Mouse (Mus musculus) gastrocnemius, adult 8-10 months (tissue): ENCODE results near the gene Susd3. TPM values are rescaled to one million over a fixed set of nuclear protein-coding genes. Genes with fewer than 3 reads are reported as not detected.
A peak's percentile ranks its signal among the peaks of the same experiment; 100 is the strongest.

ENCODE experiments used
- DNase-seq, 2 experiments: peaks; one replicate each; pipeline ENCODE4 v3.0.0; 2022; ENCODE audit warnings: low spot score in 2 of 2
- total RNA-seq, 4 experiments: library from RNA; stranded (reverse); gene quantifications; 2 replicates each; pipeline ENCODE4 v1.2.4; 2022

Susd3 gene
- total RNA-seq, 4 experiments from 2014 or later: 0.94 TPM; not detected in 3

GRCm38 (mm10) chr13:49246626-49247025 lies 1.9 kb downstream of the Susd3 start:
- DNase-seq: no peak

- no peak for DNase-seq
Measured at GRCm38 (mm10) chr13:49246011-49246410, 2.5 kb downstream of the Susd3 start.

GRCm38 (mm10) chr13:49245251-49245650 lies 3.3 kb downstream of the Susd3 start:
- no peak for DNase-seq

- DNase-seq: no peak
Measured at GRCm38 (mm10) chr13:49243492-49243891, 5.0 kb downstream of the Susd3 start.

GRCm38 (mm10) chr13:49242321-49243065 lies 6.0 kb downstream of the Susd3 start:
- no peak for DNase-seq

- no peak for DNase-seq
Measured at GRCm38 (mm10) chr13:49238737-49239136, 9.8 kb downstream of the Susd3 start.

GRCm38 (mm10) chr13:49237617-49238016 lies 10.9 kb downstream of the Susd3 start:
- no peak for DNase-seq

GRCm38 (mm10) chr13:49234711-49235110 lies 13.8 kb downstream of the Susd3 start:
- no peak for DNase-seq

- no peak for DNase-seq
Measured at GRCm38 (mm10) chr13:49233792-49234572, 14.5 kb downstream of the Susd3 start.

GRCm38 (mm10) chr13:49225633-49226032 lies 22.9 kb downstream of the Susd3 start:
- no peak for DNase-seq

- no peak for DNase-seq
Measured at GRCm38 (mm10) chr13:49225159-49225558, 23.3 kb downstream of the Susd3 start.

GRCm38 (mm10) chr13:49224729-49225128 lies 23.8 kb downstream of the Susd3 start:
- DNase-seq: no peak

- DNase-seq: peak in 1 of 2 experiments; percentile 42
Measured at GRCm38 (mm10) chr13:49224314-49224713, 24.2 kb downstream of the Susd3 start.

GRCm38 (mm10) chr13:49220912-49221311 lies 27.6 kb downstream of the Susd3 start:
- DNase-seq: no peak

GRCm38 (mm10) chr13:49219367-49219766 lies 29.1 kb downstream of the Susd3 start:
- no peak for DNase-seq

GRCm38 (mm10) chr13:49218651-49219050 lies 29.9 kb downstream of the Susd3 start:
- no peak for DNase-seq

- DNase-seq: no peak
Measured at GRCm38 (mm10) chr13:49216808-49217561, 31.5 kb downstream of the Susd3 start.

GRCm38 (mm10) chr13:49216220-49216552 lies 32.3 kb downstream of the Susd3 start:
- no peak for DNase-seq

GRCm38 (mm10) chr13:49215504-49216219 lies 32.8 kb downstream of the Susd3 start, which contains the start of gene Card19:
TSS of gene Card19 (minus strand) at chr13:49216037.
- peak; percentile 96 for DNase-seq

- no peak for DNase-seq
Measured at GRCm38 (mm10) chr13:49215128-49215503, 33.4 kb downstream of the Susd3 start.

GRCm38 (mm10) chr13:49214454-49214853 lies 34.1 kb downstream of the Susd3 start:
- DNase-seq: no peak
